Mouse (Mus musculus) C2C12 (cell line): ENCODE measurements around the gene Slc38a1. TPM values are rescaled to one million over a fixed set of nuclear protein-coding genes. Genes with fewer than 3 reads are reported as not detected.

Experiments
- H3K27me3 ChIP-seq: one replicate; pipeline ENCODE4 v1.6.1; 2011; ENCODE audit not compliant: control insufficient read depth, insufficient read depth, insufficient read length
- H3K36me3 ChIP-seq: one replicate; pipeline ENCODE4 v1.6.1; 2011; ENCODE audit not compliant: control insufficient read depth, insufficient read depth
- H3K4me3 ChIP-seq: one replicate; pipeline ENCODE4 v1.5.1; 2011; ENCODE audit warnings: mild to moderate bottlenecking, control low read depth; ENCODE audit not compliant: poor library complexity, insufficient read depth, severe bottlenecking
- H3K79me2 ChIP-seq: one replicate; pipeline ENCODE4 v1.6.1; 2011; ENCODE audit not compliant: control insufficient read depth, insufficient read depth
- H3K79me3 ChIP-seq: one replicate; pipeline ENCODE4 v1.6.1; 2011; ENCODE audit warnings: low read depth, control low read depth
- H3ac ChIP-seq: one replicate; pipeline ENCODE3; 2011; ENCODE audit warnings: low read depth; ENCODE audit not compliant: control insufficient read depth, insufficient read length
- CEBPB ChIP-seq: IDR thresholded peaks from one replicate; pipeline ENCODE4 v1.6.1; 2011; ENCODE audit warnings: low read depth, mild to moderate bottlenecking, control low read depth, moderate library complexity
- CTCF ChIP-seq: IDR thresholded peaks from one replicate; pipeline ENCODE4 v1.5.1; 2011; ENCODE audit not compliant: control insufficient read depth, insufficient read depth, insufficient read length
- FOSL1 ChIP-seq: IDR thresholded peaks from one replicate; pipeline ENCODE4 v1.8.0; 2011; ENCODE audit warnings: mild to moderate bottlenecking, low read length; ENCODE audit not compliant: poor library complexity, insufficient read depth, severe bottlenecking
- MAX ChIP-seq: IDR thresholded peaks from one replicate; pipeline ENCODE4 v1.6.1; 2011; ENCODE audit warnings: mild to moderate bottlenecking, control low read depth
- MYOD1 ChIP-seq: IDR thresholded peaks from one replicate; pipeline ENCODE4 v1.6.1; 2011; ENCODE audit warnings: low read depth; ENCODE audit not compliant: control insufficient read depth, insufficient read length
- MYOG ChIP-seq: IDR thresholded peaks from one replicate; pipeline ENCODE4 v1.6.1; 2011; ENCODE audit not compliant: control insufficient read depth, insufficient read length; ENCODE audit errors: extremely low read depth
- USF1 ChIP-seq: IDR thresholded peaks from one replicate; pipeline ENCODE4 v1.6.1; 2011; ENCODE audit warnings: low read depth, mild to moderate bottlenecking, control low read depth, moderate library complexity
- polyA plus RNA-seq: library from polyadenylated mRNA; unstranded; fragments of >200 nt; fragmentation: generic; extraction: Trizol; gene quantifications from one replicate; pipeline ENCODE4 v1.2.1, GENCODE M21; 2012; ENCODE audit warnings: missing spikeins

The Slc38a1 gene
- polyA plus RNA-seq, 1 experiment = 31.8 TPM

- H3K36me3 ChIP-seq = peaks cover 51% of the 10 kb centered on the region
- no peak overlapping the region for H3K4me3 ChIP-seq
- TF ChIP-seq CTCF = no peak
- no peak for TF ChIP-seq FOSL1
- no peak for TF ChIP-seq USF1
- no peak for TF ChIP-seq CEBPB
- no peak for TF ChIP-seq MYOG
- TF ChIP-seq MYOD1 = no peak
- no peak for TF ChIP-seq MAX
- H3K79me2 ChIP-seq = peaks cover 91% of the 10 kb centered on the region
- no peaks in the 10 kb centered on the region for H3K27me3 ChIP-seq
- no peak overlapping the region for H3ac ChIP-seq
- H3K79me3 ChIP-seq = peaks cover 48% of the 10 kb centered on the region
These were observed 20.3 kb downstream of the Slc38a1 start for GRCm38 (mm10) chr15:96622376-96622775.

- H3K27me3 ChIP-seq = no peaks in the 10 kb centered on the region
- peaks cover 91% of the 10 kb centered on the region for H3K79me2 ChIP-seq
- H3K36me3 ChIP-seq = peaks cover 58% of the 10 kb centered on the region
- no peak for TF ChIP-seq MYOD1
- TF ChIP-seq MYOG = no peak
- no peak for TF ChIP-seq MAX
- TF ChIP-seq FOSL1 = no peak
- no peak for TF ChIP-seq CTCF
- TF ChIP-seq CEBPB = no peak
- TF ChIP-seq USF1 = no peak
- no peak overlapping the region for H3K4me3 ChIP-seq
- peaks cover 48% of the 10 kb centered on the region for H3K79me3 ChIP-seq
- no peak overlapping the region for H3ac ChIP-seq
These were observed 21.0 kb downstream of the Slc38a1 start for GRCm38 (mm10) chr15:96621686-96622085.

- peaks cover 83% of the 10 kb centered on the region for H3K36me3 ChIP-seq
These were observed 25.2 kb downstream of the Slc38a1 start for GRCm38 (mm10) chr15:96617555-96617954.

DNA sequence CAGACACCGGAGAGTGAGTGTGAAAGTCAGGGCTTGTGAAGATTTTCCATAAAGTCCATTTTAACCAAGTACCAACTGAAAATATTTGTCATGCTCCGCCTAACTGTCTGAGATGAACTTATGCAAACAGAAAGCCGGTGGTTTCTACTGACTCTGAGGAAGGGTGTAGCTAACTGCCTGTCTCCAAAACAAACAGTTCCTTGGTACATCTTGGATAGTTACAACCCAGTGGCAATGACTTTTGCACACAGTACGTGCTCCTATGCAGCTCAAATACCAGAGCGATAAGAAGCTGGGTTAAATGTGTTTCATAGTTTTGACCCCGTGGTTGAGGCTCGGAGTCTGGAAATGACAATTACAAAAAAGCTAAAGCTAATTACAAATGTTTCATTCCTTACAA, 34.0 kb downstream of the Slc38a1 start:
- Histone ChIP-seq H3K79me3 (no peaks in the 10 kb centered on the region), H3K4me3 (no peak overlapping the region), H3ac (no peak overlapping the region), H3K79me2 (peaks cover 23% of the 10 kb centered on the region), H3K36me3 (peaks cover 74% of the 10 kb centered on the region), H3K27me3 (no peaks in the 10 kb centered on the region)
- TF ChIP-seq MAX = no peak
- TF ChIP-seq FOSL1 = no peak
- TF ChIP-seq USF1 = no peak
- TF ChIP-seq CEBPB = no peak
- no peak for TF ChIP-seq CTCF

More at GRCm38 (mm10) chr15:96617555-96617954, 25.2 kb downstream of the Slc38a1 start:
- no peaks in the 10 kb centered on the region for H3K27me3 ChIP-seq
- H3ac ChIP-seq = no peak overlapping the region
- no peak overlapping the region for H3K4me3 ChIP-seq
- no peak for TF ChIP-seq MYOD1
- no peak for TF ChIP-seq USF1
- peaks cover 60% of the 10 kb centered on the region for H3K79me2 ChIP-seq
- peaks cover 38% of the 10 kb centered on the region for H3K79me3 ChIP-seq

GRCm38 (mm10) chr15:96607422-96607821, 35.3 kb downstream of the Slc38a1 start:
- TF ChIP-seq CEBPB (no peak), MYOG (no peak), FOSL1 (no peak), MYOD1 (no peak), MAX (no peak)
- Histone ChIP-seq H3K4me3 (no peak overlapping the region), H3K27me3 (no peaks in the 10 kb centered on the region), H3K79me3 (no peaks in the 10 kb centered on the region), H3K36me3 (peaks cover 63% of the 10 kb centered on the region), H3ac (no peak overlapping the region), H3K79me2 (peaks cover 23% of the 10 kb centered on the region)

DNA sequence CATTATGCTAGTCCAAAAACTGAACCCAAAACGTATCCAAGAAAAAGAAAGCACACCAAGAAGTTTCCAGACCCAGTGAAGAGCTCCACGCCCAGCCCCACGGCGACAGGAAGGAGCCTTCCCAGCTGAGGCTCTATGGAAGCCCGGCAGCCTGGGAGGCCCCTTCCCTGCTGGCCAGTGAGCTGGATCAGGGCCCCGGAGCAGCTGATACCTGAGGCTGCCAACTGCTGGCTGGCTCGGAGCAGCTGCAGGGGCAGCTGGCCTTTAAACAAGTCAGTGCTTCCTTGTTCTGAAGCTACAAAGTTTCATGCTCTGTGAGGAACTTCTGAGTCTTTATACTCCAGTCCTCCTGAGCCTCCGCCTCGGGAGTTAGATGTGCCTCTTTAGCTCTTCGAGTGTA, 38.4 kb downstream of the Slc38a1 start:
- TF ChIP-seq CEBPB = no peak
- no peak for TF ChIP-seq MYOG
- TF ChIP-seq FOSL1 = no peak
- TF ChIP-seq USF1 = no peak
- no peak for TF ChIP-seq MAX
- TF ChIP-seq CTCF = no peak
- no peak for TF ChIP-seq MYOD1
- Histone ChIP-seq H3K79me3 (no peaks in the 10 kb centered on the region), H3K4me3 (no peak overlapping the region), H3K79me2 (peaks cover 41% of the 10 kb centered on the region), H3K36me3 (peaks cover 69% of the 10 kb centered on the region), H3ac (no peak overlapping the region), H3K27me3 (no peaks in the 10 kb centered on the region)
